Mouse (Mus musculus) splenic B cell, adult 2 months (primary cell): ENCODE results near the gene Arid1b.

Experiments used
- DNase-seq: peaks from one replicate; pipeline ENCODE4 v3.0.0-alpha.2; 2011; ENCODE audit warnings: low read depth, low spot score
- H3K27me3 ChIP-seq: 2 replicates; pipeline ENCODE4 v1.6.1; 2012; ENCODE audit warnings: mild to moderate bottlenecking, low read length, moderate library complexity, mixed read lengths; ENCODE audit not compliant: control insufficient read depth, poor library complexity, insufficient read depth, severe bottlenecking
- H3K36me3 ChIP-seq: 2 replicates; pipeline ENCODE4 v1.6.1; 2012; ENCODE audit warnings: mild to moderate bottlenecking, low read length, moderate library complexity, mixed read lengths; ENCODE audit not compliant: control insufficient read depth, poor library complexity, insufficient read depth, severe bottlenecking

Gene Arid1b

DNA sequence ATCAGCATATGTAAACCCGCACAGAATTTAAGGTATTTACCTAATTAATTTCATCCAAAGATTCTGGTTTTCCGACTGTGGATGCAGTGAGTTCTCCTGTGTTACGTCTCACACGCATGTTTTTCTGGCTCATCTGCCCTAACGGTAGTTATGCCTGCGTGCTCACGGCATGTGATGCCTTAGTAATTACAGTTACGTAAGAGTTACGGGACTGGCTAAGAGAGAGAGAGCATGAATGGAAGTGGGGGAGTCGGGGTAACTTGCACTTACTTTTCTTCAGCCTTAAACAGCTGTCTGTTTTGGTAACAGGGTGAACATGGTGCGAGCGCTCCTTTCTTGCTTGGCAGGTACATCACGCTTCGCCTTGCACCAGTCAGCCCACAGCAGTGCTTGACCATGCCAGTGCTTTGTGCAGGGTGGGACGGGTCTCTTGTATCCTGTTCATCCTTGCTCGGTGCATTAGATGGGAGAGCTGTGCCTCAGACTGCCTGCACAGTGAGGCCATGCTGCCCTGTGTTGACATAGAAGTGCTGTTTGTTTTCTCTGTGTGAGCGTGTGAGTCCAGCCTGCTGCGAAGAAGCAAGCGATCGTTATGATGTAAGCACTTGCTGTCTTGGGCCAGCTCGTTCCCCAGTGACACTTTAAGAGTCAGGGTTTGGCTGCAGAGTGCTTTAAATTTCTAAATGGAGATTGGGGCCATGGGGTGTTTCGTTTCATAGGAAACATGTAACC is 267.9 kb downstream of the Arid1b start:
- no peaks in the 10 kb centered on the region; the same call in 1 of the 2 replicates for H3K36me3 ChIP-seq
- DNase-seq, result no peak
- H3K27me3 ChIP-seq, result no peaks in the 10 kb centered on the region

DNA sequence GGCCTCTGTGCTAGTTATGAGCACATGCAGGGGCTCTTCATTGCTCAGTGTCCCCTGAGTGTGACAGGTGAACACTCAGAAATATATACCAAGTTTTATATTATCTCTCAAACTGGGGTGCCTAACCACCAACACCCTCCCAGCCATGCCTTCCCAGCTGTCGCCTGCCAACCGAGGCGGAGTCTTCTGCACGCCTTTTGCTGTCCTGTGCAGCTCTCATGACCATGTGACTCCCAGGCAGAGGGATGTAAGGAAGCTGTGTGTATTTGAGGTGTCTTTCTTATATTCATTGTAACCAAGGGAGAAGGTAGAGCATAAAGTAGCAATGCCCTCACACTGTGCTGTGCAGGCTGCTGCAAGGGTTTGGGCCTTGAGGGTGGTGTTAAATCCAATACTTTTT is 268.7 kb downstream of the Arid1b start:
- no peaks in the 10 kb centered on the region; the same call in 1 of the 2 replicates for H3K36me3 ChIP-seq
- no peaks in the 10 kb centered on the region for H3K27me3 ChIP-seq
- DNase-seq, result no peak

DNA sequence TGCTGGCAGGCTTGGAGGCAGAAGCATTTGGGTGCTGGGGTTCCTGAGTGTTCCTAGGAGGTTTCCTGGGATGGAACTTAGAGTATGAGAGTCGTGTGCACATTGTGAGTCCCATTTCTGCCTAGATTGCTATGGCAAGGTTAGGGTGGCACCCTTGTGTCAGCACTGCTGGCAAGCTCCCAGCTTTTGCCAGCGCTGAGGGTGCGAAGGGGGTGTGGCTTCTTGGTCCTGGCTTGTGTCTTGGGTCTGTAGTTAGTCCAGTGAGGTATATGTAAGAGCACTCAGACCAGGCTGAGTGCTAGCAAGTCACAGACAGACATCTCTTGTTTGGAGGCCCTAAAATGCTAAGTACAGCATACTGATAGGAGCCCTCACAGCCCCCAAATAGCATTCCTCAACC is 270.7 kb downstream of the Arid1b start:
- Histone ChIP-seq H3K27me3 (no peaks in the 10 kb centered on the region), H3K36me3 (no peaks in the 10 kb centered on the region; the same call in 1 of the 2 replicates)
- no peak for DNase-seq

DNA sequence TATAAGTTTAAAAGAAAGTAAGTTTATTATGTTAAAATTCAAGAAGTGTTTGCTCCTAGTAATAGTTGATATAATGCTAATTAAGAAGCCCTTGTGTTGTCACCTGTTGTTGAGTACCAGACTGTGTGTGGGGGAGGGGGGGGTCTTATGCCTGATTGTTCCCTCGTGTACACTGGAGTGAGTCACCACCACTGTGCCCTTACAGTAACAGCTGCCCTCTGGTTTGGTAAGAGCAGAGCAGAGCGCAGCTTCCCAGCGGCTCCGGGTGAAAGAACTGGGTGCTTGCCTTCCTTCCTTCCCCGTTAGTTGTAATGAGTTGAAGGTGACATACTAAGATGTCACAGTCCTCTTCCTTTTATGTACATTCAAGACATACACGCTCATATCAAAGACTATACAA is 271.5 kb downstream of the Arid1b start:
- no peak for DNase-seq
- no peaks in the 10 kb centered on the region; the same call in 1 of the 2 replicates for H3K36me3 ChIP-seq
- no peaks in the 10 kb centered on the region for H3K27me3 ChIP-seq

DNA sequence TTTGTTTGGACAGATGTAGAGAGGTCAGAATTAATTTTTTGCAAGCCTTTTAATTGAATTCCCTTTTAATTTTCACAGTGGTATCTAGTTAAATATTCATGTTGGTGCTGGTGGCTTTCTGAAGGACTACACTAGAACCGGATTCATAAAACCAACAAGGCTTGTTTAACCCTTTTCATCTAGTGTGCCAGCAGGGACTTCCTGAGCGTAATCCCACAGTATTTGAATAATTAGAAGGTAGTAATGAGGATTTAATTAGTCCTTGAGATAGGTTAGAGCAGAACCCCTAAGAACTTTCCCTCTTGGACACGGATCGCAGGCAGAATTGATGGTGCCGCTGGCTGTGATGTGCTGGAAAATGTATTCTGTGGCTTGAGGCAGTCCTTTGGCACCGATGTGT is 273.6 kb downstream of the Arid1b start:
- Histone ChIP-seq H3K36me3 (no peaks in the 10 kb centered on the region; the same call in 1 of the 2 replicates), H3K27me3 (no peaks in the 10 kb centered on the region)
- DNase-seq, result no peak

DNA sequence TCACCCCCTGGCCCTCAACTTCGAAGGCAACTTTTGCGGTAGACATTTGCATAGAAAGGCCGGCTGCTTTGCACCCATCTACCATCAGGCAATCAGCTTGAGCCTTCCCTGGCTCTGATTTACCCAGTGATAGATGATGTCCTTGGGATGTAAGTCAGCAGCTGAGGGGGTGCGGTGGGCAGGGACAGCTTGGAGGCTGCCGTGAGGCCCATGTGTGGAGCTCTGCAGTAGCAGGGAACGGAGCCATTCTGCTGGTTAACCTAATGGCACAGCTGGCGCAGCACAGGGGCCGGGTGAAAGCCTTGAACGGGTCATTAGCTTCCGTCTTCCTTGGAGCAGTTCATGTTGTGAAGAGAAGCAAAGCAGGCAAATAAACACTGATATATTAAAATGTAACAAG is 275.2 kb downstream of the Arid1b start:
- DNase-seq, result no peak
- H3K27me3 ChIP-seq, result no peaks in the 10 kb centered on the region
- no peaks in the 10 kb centered on the region; the same call in 1 of the 2 replicates for H3K36me3 ChIP-seq

DNA sequence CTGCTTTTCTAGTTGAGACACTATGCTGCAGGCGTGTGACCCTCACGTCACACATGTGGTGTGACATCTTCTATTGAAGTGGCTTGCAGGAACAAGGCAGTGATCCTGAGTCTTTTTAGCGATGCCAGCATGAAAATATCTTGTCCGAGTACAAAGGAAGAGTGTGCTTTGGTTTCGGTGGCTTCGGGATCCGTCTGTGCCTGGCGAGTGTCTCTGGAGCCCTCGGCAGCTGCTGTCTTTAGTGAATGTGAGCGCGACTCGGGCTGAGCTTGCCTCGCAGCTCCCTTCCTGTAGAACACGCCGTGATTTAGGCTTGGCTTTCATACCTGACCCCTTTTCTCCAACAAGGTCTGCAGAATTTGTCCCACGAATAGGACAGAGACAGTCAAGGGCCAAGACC is 275.6 kb downstream of the Arid1b start:
- Histone ChIP-seq H3K27me3 (no peaks in the 10 kb centered on the region), H3K36me3 (no peaks in the 10 kb centered on the region; the same call in 1 of the 2 replicates)
- no peak for DNase-seq

DNA sequence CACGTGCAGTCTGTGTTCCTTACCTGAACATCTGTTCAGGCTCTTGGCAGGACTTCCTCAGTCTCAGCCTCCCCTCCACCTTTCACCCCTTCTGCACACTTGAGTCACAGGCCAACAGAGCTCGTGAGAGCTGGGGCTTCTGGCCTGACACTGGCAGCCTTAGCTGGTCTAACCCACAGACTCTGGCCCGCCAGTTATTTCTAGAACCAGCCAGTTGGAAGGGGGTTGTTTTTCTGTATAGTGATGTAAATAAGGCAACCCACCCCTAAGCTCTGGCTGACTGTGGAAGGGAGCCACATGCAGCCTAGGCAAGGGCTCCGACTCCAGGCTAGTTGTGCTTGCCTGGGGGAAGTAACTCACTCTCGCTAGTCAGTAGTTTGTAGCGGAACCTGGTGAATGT is 276.7 kb downstream of the Arid1b start:
- H3K36me3 ChIP-seq, result no peaks in the 10 kb centered on the region; the same call in 1 of the 2 replicates
- no peak for DNase-seq
- no peaks in the 10 kb centered on the region for H3K27me3 ChIP-seq

DNA sequence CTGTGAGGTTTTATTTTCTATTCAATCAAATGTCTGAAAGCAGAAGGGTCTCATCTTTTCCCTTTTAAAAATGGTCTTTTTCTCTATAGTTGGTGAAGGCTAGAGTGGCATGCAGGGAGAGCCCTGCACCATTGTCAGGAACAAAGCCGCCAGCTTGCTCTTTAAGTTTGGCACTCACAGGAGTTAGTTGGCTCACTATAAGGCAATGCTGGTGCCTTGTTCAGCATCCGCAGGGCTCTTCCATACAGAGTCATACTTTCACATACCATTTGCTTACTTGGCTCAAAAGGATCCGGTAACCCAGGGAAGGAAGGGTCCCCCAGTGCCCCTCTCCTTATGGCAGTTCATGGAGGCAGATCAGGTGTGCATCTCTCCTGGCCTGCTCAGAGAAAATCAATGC is 279.0 kb downstream of the Arid1b start:
- Histone ChIP-seq H3K27me3 (no peaks in the 10 kb centered on the region), H3K36me3 (peaks cover 1% of the 10 kb centered on the region; the same call in 1 of the 2 replicates)
- no peak for DNase-seq

DNA sequence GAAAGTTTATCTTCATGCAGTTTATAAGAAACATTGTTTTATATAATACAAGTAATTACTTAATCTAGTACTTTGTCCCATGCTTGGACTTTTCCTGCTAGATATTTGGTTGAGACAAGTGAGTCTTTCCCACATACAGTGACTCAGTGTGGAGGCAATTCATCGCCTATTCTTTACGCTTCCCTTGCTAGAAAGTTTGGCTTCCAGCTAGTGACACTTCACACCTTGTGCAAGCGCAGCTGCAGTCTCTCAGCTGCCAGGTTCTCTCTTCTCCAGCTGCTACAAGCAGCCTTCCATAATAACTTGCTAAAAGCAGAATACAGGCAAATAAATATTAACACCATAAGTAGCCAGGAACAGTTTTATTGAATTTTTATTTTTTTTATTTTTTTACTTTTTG is 279.6 kb downstream of the Arid1b start:
- no peak for DNase-seq
- Histone ChIP-seq H3K27me3 (no peaks in the 10 kb centered on the region), H3K36me3 (peaks cover 1% of the 10 kb centered on the region; the same call in 1 of the 2 replicates)

DNA sequence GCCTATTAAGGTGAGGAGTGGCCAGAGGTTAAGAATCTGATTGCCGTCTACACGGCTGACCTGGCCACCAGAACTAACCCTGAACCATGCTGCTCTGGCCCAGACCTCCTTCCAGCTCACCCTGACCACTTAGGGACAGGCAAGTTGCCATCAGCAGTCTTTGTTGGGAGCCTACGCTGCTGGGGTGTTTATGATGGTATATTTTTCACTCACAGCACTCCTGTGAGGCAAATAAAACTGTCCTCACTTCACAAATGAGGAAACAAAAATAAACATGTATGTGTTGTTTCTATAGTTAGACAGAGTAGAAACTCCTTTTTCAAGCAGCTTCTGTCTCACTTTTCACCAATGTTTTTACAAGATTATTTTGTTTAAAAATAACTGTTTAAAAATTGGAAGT is 280.3 kb downstream of the Arid1b start:
- DNase-seq, result no peak
- H3K36me3 ChIP-seq, result peaks cover 4% of the 10 kb centered on the region; the same call in 1 of the 2 replicates
- no peaks in the 10 kb centered on the region for H3K27me3 ChIP-seq

DNA sequence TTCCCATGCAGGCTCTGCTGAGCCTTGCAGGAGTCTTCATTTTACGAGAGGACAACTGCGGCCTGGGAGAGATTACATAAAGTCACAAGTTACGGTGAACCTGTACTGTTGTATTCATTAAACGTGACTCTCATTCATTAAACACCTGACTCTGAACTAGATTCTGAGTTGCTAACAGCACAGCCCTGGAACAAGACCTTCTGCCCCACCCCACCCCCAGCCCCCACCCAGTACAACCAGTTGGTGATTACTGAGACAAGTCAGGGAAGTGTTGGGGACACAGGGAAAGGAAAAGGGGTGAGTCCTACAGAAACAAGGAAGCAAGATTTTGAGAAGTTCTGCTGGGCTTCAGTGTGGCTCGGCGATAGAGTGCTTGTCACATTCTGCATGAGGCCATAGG is 281.6 kb downstream of the Arid1b start:
- Histone ChIP-seq H3K27me3 (no peaks in the 10 kb centered on the region), H3K36me3 (peaks cover 10% of the 10 kb centered on the region)
- no peak for DNase-seq

DNA sequence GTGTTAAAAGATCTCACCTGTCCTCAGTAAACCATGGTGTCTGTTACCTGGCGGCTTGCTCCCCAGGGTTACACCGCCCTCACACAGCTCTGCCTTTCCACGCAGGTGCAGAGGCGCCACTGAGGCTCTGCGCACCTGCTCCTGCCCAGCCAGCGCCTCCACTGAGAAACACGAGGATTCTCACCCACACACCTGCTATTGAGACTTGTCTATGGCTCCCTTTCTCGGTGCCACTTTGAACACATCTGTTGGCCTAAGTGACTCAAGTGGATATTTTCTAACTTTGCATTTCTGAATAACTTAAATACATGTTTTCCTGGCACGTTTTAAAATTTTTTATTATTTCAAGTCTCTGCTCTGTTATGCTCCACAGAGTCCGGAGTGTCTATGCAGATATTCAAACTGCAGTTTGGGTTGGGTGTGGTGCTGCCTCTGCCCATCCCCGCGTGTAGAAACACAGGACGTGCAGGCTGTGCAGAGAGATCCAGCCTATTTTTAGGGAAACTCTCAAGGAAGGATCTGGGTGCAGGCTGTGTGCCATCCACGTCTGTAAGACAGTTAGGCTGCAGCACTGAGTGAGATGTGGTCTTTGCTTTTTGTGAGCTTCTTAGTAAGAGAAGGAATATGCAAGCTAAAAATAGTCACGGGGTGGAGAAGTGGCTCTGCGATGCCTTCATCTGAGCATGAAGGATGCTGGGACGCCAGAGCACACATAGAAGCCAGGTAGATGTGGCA is 283.2 kb downstream of the Arid1b start:
- no peak for DNase-seq
- H3K36me3 ChIP-seq, result peaks cover 10% of the 10 kb centered on the region
- no peaks in the 10 kb centered on the region for H3K27me3 ChIP-seq

DNA sequence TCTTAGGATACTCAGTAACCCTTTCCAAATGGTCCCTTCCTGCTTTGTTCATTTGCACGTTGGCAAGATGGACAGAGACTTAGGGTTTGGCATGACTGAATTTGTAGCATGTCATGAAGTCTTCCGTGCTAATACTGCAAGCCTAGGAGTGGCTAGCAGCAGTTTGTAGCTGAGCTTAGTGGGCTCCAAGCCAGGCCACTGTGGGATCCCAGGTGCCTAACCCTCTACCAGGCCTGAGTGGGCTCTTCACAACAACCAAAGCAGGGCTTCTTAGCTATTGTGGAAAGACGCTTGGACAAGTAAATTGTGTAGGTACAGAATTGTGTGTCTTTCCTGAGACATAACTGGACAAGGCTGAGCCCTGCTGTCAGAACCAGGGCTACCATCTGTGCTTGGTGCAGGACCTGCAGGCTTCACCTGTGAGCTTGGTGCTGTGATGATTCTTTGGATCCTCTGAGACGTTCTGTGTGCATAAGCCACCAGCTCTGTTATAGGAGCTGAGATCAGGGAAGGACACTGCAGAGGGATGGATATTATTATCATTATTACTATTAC is 286.4 kb downstream of the Arid1b start:
- H3K27me3 ChIP-seq, result no peaks in the 10 kb centered on the region
- no peak for DNase-seq
- peaks cover 15% of the 10 kb centered on the region for H3K36me3 ChIP-seq

DNA sequence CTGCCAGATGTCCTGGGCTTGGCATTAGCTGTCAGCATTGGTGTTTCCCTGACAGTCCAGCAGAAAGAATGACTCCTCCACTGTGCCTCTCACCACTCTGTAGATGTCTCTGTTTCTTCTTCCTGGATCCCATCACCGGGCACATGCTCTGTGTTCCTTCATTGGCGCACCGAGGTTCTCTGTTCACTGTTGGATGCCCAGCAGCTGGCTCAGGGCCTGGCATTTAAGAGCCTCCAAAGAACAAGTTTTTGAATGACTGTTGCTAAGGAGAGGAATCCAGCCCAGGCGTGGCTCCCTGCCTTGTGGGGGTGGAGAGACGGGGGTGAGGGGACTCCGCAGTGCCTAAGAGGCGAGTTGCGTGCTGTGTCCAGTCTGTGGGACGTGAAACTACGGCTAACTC is 290.7 kb downstream of the Arid1b start:
- H3K27me3 ChIP-seq, result no peaks in the 10 kb centered on the region
- peaks cover 9% of the 10 kb centered on the region for H3K36me3 ChIP-seq
- no peak for DNase-seq
